Mouse (Mus musculus) embryonic facial prominence, embryonic 14.5 days (tissue): Measurements from ENCODE around the gene Fpgs. TPM values are rescaled to one million over a fixed set of nuclear protein-coding genes. Genes with fewer than 3 reads are reported as not detected.

Experiments
- ATAC-seq: fragments of 200-750 bp; cut with Nextera tagmentation; 2 replicates; pipeline ENCODE4 v1.8.0; 2017; ENCODE audit warnings: low read depth, moderate number of reproducible peaks, moderate TSS enrichment
- DNase-seq: peaks from one replicate; pipeline ENCODE4 v3.0.0-alpha.2; 2015; ENCODE audit warnings: low spot score
- H3K27ac ChIP-seq: fragments of 300-500 bp; sonication (generic); replicated peaks from 2 replicates; pipeline ENCODE4 v1.5.1; 2014; ENCODE audit warnings: low read depth, mild to moderate bottlenecking, low read length, moderate library complexity
- H3K27me3 ChIP-seq: fragments of 300-500 bp; sonication (generic); replicated peaks from 2 replicates; pipeline ENCODE4 v1.6.1; 2014; ENCODE audit warnings: low read length; ENCODE audit not compliant: control insufficient read depth, insufficient read depth
- H3K36me3 ChIP-seq: fragments of 300-500 bp; sonication (generic); 2 replicates; pipeline ENCODE4 v1.6.1; 2014; ENCODE audit warnings: low read length, mixed read lengths; ENCODE audit not compliant: control insufficient read depth, insufficient read depth
- H3K4me1 ChIP-seq: fragments of 300-500 bp; sonication (generic); 2 replicates; pipeline ENCODE4 v1.6.1; 2014; ENCODE audit warnings: antibody characterized with exemption, low read length; ENCODE audit not compliant: control insufficient read depth, insufficient read depth
- H3K4me2 ChIP-seq: fragments of 300-500 bp; sonication (generic); 2 replicates; pipeline ENCODE4 v1.6.1; 2014; ENCODE audit warnings: low read depth, mild to moderate bottlenecking, low read length, moderate library complexity, mixed read lengths
- H3K4me3 ChIP-seq: fragments of 300-500 bp; sonication (generic); 2 replicates; pipeline ENCODE4 v1.5.1; 2014; ENCODE audit warnings: low read depth, mild to moderate bottlenecking, low read length
- H3K9ac ChIP-seq: fragments of 300-500 bp; sonication (generic); 2 replicates; pipeline ENCODE4 v1.6.1; 2014; ENCODE audit warnings: low read depth, mild to moderate bottlenecking, low read length, moderate library complexity, mixed read lengths
- H3K9me3 ChIP-seq: fragments of 300-500 bp; sonication (generic); 2 replicates; pipeline ENCODE4 v1.6.1; 2016; ENCODE audit warnings: low read length; ENCODE audit not compliant: control insufficient read depth
- WGBS: fragments of 180-500 bp; shearing (Covaris S2); extraction: QIAGEN DNeasy Blood & Tissue Kit; methylation state at CpG from one replicate; pipeline ENCODE4 v1.1.7; 2014; 5-methylcytosine and 5-hydroxymethylcytosine counted together
- polyA plus RNA-seq: library from polyadenylated mRNA; unstranded; fragments of >200 nt; fragmentation: Nextera tagmentation; extraction: Ambion mirVana; gene quantifications from 2 replicates; pipeline ENCODE4 v1.2.1, GENCODE M21; 2014

The Fpgs gene
- polyA plus RNA-seq, 1 experiment from 2014 or later, result 28.2 TPM

GRCm38 (mm10) chr2:32667775-32668174 is 36.2 kb downstream of the Fpgs start:
- 0 out of 2 replicates have a peak overlapping the region, but pooled peaks have one; percentile 6 for H3K27ac ChIP-seq
- no peak overlapping the region for H3K4me2 ChIP-seq
- H3K36me3 ChIP-seq, result 0 out of 2 replicates have a peak, but pooled peaks cover 5% of the 10 kb centered on the region
- H3K4me1 ChIP-seq, result no peaks in the 10 kb centered on the region
- ATAC-seq, result no peak
- WGBS, result 57% methylated on average over 11 of the region's 11 CpGs
- no peaks in the 10 kb centered on the region for H3K27me3 ChIP-seq
- no peak overlapping the region for H3K4me3 ChIP-seq
- no peaks in the 10 kb centered on the region for H3K9me3 ChIP-seq
- DNase-seq, result peak; percentile 21
- H3K9ac ChIP-seq, result no peak overlapping the region

DNA sequence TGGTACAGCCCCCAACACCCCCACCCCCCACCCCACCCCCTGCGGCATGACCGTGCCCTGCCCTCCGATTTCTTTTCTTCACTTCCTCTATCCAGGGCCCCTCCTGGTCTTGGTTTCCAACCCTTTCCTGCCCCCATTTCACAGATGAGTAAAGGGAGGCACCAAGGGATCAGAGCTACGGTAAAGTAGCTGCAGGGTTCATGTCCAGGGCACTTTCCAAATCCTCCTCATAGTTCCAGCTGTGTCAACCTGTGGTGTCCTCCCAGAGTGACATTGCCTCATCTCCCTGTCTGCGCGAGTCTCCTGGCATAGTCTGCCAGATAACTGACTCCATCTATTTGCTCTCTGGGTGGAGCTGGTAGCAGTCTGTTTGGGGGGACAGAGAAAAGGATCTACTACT is 38.1 kb downstream of the Fpgs start:
- no peaks in the 10 kb centered on the region for H3K9me3 ChIP-seq
- no peak overlapping the region for H3K27ac ChIP-seq
- H3K27me3 ChIP-seq, result no peaks in the 10 kb centered on the region
- DNase-seq, result no peak
- WGBS, result 86% methylated on average over 6 of the region's 6 CpGs
- no peak overlapping the region for H3K4me2 ChIP-seq
- H3K36me3 ChIP-seq, result 0 out of 2 replicates have a peak, but pooled peaks cover 2% of the 10 kb centered on the region
- ATAC-seq, result no peak
- no peaks in the 10 kb centered on the region for H3K4me1 ChIP-seq
- H3K4me3 ChIP-seq, result no peak overlapping the region
- no peak overlapping the region for H3K9ac ChIP-seq

DNA sequence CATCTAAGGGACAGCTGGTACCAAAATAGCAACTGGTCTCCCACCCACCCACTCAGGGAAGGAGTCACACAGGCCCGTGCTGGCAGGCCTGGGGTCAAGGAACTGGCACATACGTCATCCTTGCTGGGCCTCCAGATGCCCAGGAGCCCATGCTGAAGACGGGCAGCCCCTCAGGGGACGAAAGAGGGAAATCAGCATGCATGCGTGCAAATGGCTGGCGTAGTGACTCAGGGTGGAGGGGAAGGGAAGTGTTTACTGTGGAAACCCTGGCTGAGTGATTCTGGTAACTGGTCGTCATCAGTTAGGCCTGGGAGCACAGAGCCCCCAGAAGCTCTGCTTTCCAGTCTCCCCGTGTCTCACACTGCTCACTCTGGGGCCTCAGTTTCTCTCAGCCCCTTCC is 38.6 kb downstream of the Fpgs start:
- Histone ChIP-seq H3K4me1 (no peaks in the 10 kb centered on the region), H3K27me3 (no peaks in the 10 kb centered on the region), H3K9me3 (no peaks in the 10 kb centered on the region), H3K9ac (no peak overlapping the region), H3K4me3 (no peak overlapping the region), H3K36me3 (no peaks in the 10 kb centered on the region), H3K4me2 (no peak overlapping the region), H3K27ac (no peak overlapping the region)
- ATAC-seq (no peak), DNase-seq (no peak)
- WGBS, result 66% methylated on average over 8 of the region's 8 CpGs

DNA sequence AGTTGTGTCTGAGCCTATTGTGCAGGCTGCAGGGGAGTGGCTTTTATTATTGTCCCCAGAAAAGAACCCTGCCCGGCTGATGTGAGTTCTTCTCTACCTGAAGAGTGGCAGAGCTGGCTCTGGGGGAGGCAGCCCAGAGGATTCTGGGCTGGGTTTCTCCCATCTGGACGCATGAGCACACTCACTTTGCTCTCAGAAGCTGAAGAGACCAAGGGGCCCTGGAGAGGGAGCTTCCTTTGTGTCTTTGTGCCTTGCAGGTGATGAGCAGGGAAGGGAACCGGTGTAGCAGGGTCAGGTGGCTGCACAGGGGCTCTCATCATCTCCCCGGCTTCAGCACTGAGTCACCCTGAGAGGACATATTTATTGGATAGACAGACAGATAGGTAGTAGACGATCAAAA is 41.7 kb downstream of the Fpgs start:
- peak; percentile 45 for ATAC-seq
- H3K4me1 ChIP-seq, result no peaks in the 10 kb centered on the region
- no peaks in the 10 kb centered on the region for H3K9me3 ChIP-seq
- H3K36me3 ChIP-seq, result no peaks in the 10 kb centered on the region
- H3K27me3 ChIP-seq, result no peaks in the 10 kb centered on the region
- peak; percentile 56 for DNase-seq
- H3K4me3 ChIP-seq, result no peak overlapping the region
- peak overlapping the region; percentile 52; the same call in 1 of the 2 replicates for H3K27ac ChIP-seq
- 45% methylated on average over 5 of the region's 5 CpGs for whole genome bisulfite sequencing
- no peak overlapping the region for H3K4me2 ChIP-seq
- peak overlapping the region; percentile 15; the same call in 1 of the 2 replicates for H3K9ac ChIP-seq

DNA sequence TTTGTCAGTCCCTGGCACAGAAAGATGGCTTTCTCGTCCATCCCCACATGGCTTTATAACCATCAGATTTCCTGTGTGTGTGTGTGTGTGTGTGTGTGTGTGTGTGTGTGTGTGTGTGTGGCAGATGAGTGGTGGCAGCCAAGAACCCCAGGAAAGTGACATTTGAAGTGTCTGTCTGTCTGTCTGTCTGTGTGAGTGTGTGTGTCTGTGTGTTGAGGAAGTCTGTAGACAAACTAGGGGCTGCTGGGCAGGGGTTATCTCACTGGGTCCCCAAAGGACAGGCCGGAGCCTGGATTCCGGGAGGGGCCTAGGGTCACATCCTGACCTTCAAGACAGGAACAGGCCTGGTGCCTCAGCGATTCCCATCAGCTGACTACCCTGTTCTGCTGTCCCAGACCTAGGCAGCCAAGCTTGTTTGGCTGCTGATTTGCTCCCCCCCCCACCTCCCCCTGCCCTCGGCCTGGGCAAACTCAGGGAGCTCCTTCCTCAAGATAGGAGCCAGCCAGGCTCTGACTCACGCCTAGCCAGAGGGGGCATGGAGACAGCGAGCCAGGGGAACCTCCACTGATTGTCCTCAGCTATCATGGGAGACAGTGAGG is 42.3 kb downstream of the Fpgs start:
- 47% methylated on average over 6 of the region's 7 CpGs for WGBS
- Histone ChIP-seq H3K36me3 (no peaks in the 10 kb centered on the region), H3K9ac (peak overlapping the region; percentile 15; the same call in 1 of the 2 replicates), H3K27me3 (no peaks in the 10 kb centered on the region), H3K27ac (peak overlapping the region; percentile 52; the same call in 1 of the 2 replicates), H3K4me2 (no peak overlapping the region), H3K4me1 (no peaks in the 10 kb centered on the region), H3K9me3 (no peaks in the 10 kb centered on the region), H3K4me3 (no peak overlapping the region)
- peak; percentile 9 for DNase-seq
- ATAC-seq, result peak; percentile 38; the same call in 1 of the 2 replicates

GRCm38 (mm10) chr2:32658873-32659272 is 45.1 kb downstream of the Fpgs start:
- H3K4me3 ChIP-seq, result no peak overlapping the region
- H3K27me3 ChIP-seq, result no peaks in the 10 kb centered on the region
- no peak overlapping the region for H3K4me2 ChIP-seq
- no peaks in the 10 kb centered on the region for H3K36me3 ChIP-seq
- H3K9me3 ChIP-seq, result no peaks in the 10 kb centered on the region
- ATAC-seq (no peak), DNase-seq (no peak)
- no peak overlapping the region for H3K9ac ChIP-seq
- H3K4me1 ChIP-seq, result peaks cover 18% of the 10 kb centered on the region
- 87% methylated on average over 2 of the region's 2 CpGs for WGBS
- H3K27ac ChIP-seq, result no peak overlapping the region

DNA sequence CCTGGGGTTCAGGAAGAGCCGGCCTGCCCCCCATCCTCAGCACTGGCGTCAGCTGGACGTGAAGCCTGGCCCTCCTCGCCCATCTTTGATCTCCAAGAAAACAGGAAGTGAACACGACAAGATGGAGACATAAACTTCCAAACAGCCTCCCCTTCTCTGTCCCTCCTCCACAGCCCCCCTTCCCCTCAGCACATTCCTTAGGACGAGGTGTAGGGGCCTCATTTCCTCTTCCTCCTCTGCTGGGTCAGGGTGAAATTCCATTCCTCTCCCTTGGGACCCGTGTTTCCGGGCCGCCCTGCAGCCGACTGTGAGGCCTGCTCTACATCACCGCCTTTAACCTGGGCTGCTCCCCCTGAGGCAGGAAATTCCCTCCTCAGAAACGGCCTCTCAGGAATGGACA is 48.1 kb downstream of the Fpgs start:
- ATAC-seq (peak; percentile 71), DNase-seq (peak; percentile 73)
- Histone ChIP-seq H3K4me3 (no peak overlapping the region), H3K27ac (peak overlapping the region; percentile 48), H3K27me3 (no peaks in the 10 kb centered on the region), H3K4me2 (no peak overlapping the region), H3K4me1 (peaks cover 22% of the 10 kb centered on the region), H3K9ac (no peak overlapping the region), H3K9me3 (no peaks in the 10 kb centered on the region), H3K36me3 (no peaks in the 10 kb centered on the region)
- 20% methylated on average over 11 of the region's 12 CpGs for WGBS

- no peak overlapping the region for H3K4me2 ChIP-seq
- ATAC-seq, result no peak
Observed at GRCm38 (mm10) chr2:32655394-32655744, 48.6 kb downstream of the Fpgs start.

DNA sequence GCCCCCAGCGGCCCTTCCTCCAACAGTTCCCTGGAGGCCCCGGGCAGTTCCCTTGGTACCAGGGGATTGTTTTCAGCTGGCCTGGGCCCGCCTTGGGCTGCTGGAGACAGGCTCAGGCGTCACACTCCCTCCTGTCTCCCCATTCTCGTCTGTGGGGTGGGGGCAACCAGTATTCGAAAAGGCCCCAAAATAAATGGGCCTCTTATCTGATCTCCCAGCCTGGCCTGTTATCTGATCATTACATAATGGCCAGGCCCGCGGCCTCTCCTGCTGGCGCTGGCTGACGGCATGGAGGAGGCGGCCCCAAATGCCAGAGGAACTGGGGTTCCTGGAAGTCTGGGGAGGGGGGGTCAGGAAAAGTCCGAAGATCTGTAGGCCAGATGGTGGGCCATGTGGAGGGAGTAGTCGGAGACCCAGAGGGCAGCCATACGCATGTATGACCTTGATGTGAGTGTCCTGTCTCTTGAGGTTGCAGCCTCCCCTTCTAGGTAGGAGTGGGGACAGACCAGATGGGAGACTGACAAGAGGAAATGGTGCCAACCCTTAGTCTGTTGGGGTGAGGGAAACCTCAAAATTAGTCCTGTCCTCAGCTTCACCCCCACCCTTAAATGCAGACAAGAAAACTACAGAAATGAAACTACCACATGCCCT is 49.1 kb downstream of the Fpgs start:
- ATAC-seq, result no peak
- H3K27me3 ChIP-seq, result no peaks in the 10 kb centered on the region
- peak overlapping the region; percentile 48 for H3K27ac ChIP-seq
- H3K4me3 ChIP-seq, result no peak overlapping the region
- no peaks in the 10 kb centered on the region for H3K9me3 ChIP-seq
- no peak overlapping the region for H3K9ac ChIP-seq
- H3K36me3 ChIP-seq, result no peaks in the 10 kb centered on the region
- H3K4me1 ChIP-seq, result peaks cover 22% of the 10 kb centered on the region
- 63% methylated on average over 12 of the region's 14 CpGs for WGBS
- no peak overlapping the region for H3K4me2 ChIP-seq
- DNase-seq, result no peak

More at GRCm38 (mm10) chr2:32655394-32655744, 48.6 kb downstream of the Fpgs start:
- H3K27ac ChIP-seq, result peak overlapping the region; percentile 48
- no peak overlapping the region for H3K9ac ChIP-seq
- H3K27me3 ChIP-seq, result no peaks in the 10 kb centered on the region
- no peak overlapping the region for H3K4me3 ChIP-seq
- no peaks in the 10 kb centered on the region for H3K9me3 ChIP-seq
- no peaks in the 10 kb centered on the region for H3K36me3 ChIP-seq
- WGBS, result 83% methylated on average over 3 of the region's 3 CpGs
- H3K4me1 ChIP-seq, result peaks cover 22% of the 10 kb centered on the region
- no peak for DNase-seq
